Mouse (Mus musculus): ENCODE measurements around the gene Fgfr2. TPM values are rescaled to one million over a fixed set of nuclear protein-coding genes. Genes with fewer than 3 reads are reported as not detected.

The Fgfr2 gene
- polyA plus RNA-seq, 1 experiment = 59.9 TPM

- peak; percentile 9; the same call in 1 of the 2 replicates for TF ChIP-seq CTCF (IDR thresholded peaks at IDR 0.05; ENCODE audit: borderline replicate concordance, insufficient read depth, low read length)
- TF ChIP-seq POLR2A (IDR thresholded peaks at IDR 0.05; ENCODE audit: low read depth, low read length) = no peak
Observed at GRCm38 (mm10) chr7:132596557-132597250, 526.4 kb downstream of the Fgfr2 start.

GRCm38 (mm10) chr7:132595787-132596186, 527.4 kb downstream of the Fgfr2 start:
- H3K27ac ChIP-seq (ENCODE audit: insufficient read depth, low read length) = no peak overlapping the region
- no peak overlapping the region for H3K4me3 ChIP-seq (ENCODE audit: insufficient read depth, low read length)
- H3K4me1 ChIP-seq (ENCODE audit: control insufficient read depth, insufficient read depth, low read length) = no peaks in the 10 kb centered on the region
- no peak for TF ChIP-seq CTCF (IDR thresholded peaks at IDR 0.05; ENCODE audit: borderline replicate concordance, insufficient read depth, low read length)
- no peak for TF ChIP-seq POLR2A (IDR thresholded peaks at IDR 0.05; ENCODE audit: low read depth, low read length)

More at GRCm38 (mm10) chr7:132596557-132597250, 526.4 kb downstream of the Fgfr2 start:
- Histone ChIP-seq H3K27ac (ENCODE audit: insufficient read depth, low read length) (no peak overlapping the region), H3K4me1 (ENCODE audit: control insufficient read depth, insufficient read depth, low read length) (no peaks in the 10 kb centered on the region), H3K4me3 (ENCODE audit: insufficient read depth, low read length) (no peak overlapping the region)

- Histone ChIP-seq H3K4me1 (ENCODE audit: control insufficient read depth, insufficient read depth, low read length) (no peaks in the 10 kb centered on the region), H3K27ac (ENCODE audit: insufficient read depth, low read length) (no peak overlapping the region), H3K4me3 (ENCODE audit: insufficient read depth, low read length) (no peak overlapping the region)
- TF ChIP-seq CTCF (IDR thresholded peaks at IDR 0.05; ENCODE audit: borderline replicate concordance, insufficient read depth, low read length) (no peak), POLR2A (IDR thresholded peaks at IDR 0.05; ENCODE audit: low read depth, low read length) (no peak)
Observed at GRCm38 (mm10) chr7:132594325-132594724, 528.8 kb downstream of the Fgfr2 start.

DNA sequence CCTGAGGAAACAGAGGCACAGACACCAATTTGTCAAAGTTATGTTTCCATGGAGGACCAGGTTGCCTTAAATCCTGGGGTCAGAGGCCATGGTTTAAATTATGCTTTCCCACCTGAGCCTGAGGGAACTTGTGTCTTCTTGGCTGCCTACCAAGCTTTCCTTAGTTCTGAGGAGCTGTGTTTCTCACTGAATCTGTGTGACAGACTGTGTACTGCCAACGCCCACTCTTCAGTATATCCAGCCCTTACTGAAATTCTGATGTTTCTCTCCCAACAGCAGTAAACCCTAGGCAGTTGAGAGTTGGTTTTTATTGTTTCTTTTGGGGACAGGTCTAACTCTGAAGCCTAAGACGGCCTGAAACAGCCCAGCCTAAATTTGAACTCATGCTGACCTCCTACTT, 529.4 kb downstream of the Fgfr2 start:
- TF ChIP-seq CTCF (IDR thresholded peaks at IDR 0.05; ENCODE audit: borderline replicate concordance, insufficient read depth, low read length) (no peak), POLR2A (IDR thresholded peaks at IDR 0.05; ENCODE audit: low read depth, low read length) (no peak)
- no peaks in the 10 kb centered on the region for H3K4me1 ChIP-seq (ENCODE audit: control insufficient read depth, insufficient read depth, low read length)
- H3K4me3 ChIP-seq (ENCODE audit: insufficient read depth, low read length) = no peak overlapping the region
- no peak overlapping the region for H3K27ac ChIP-seq (ENCODE audit: insufficient read depth, low read length)

- Histone ChIP-seq H3K4me3 (ENCODE audit: insufficient read depth, low read length) (no peak overlapping the region), H3K4me1 (ENCODE audit: control insufficient read depth, insufficient read depth, low read length) (no peaks in the 10 kb centered on the region), H3K27ac (ENCODE audit: insufficient read depth, low read length) (no peak overlapping the region)
- TF ChIP-seq CTCF (IDR thresholded peaks at IDR 0.05; ENCODE audit: borderline replicate concordance, insufficient read depth, low read length) = no peak
- no peak for TF ChIP-seq POLR2A (IDR thresholded peaks at IDR 0.05; ENCODE audit: low read depth, low read length)
Observed at GRCm38 (mm10) chr7:132589610-132590009, 533.5 kb downstream of the Fgfr2 start.

DNA sequence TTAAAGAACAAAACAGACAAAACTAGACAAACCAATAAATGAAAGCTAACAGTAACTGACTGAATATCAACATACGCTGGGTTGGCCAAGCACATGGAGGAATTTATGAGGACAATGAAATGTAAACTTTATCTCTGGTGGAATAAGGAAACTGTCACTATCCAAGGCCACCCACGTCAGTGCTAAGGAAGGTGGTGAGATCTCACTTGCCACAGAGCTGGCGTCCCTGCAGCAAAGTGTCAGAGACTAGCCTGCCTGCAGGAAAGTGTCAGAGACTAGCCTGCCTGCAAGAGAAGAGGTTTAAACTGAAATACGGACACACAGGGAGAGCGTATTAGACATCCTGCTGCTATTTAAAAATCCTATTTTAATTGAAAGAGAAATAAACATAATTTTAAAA, 536.0 kb downstream of the Fgfr2 start:
- Histone ChIP-seq H3K27ac (ENCODE audit: insufficient read depth, low read length) (no peak overlapping the region), H3K4me1 (ENCODE audit: control insufficient read depth, insufficient read depth, low read length) (no peaks in the 10 kb centered on the region), H3K4me3 (ENCODE audit: insufficient read depth, low read length) (no peak overlapping the region)
- TF ChIP-seq CTCF (IDR thresholded peaks at IDR 0.05; ENCODE audit: borderline replicate concordance, insufficient read depth, low read length) = no peak
- no peak for TF ChIP-seq POLR2A (IDR thresholded peaks at IDR 0.05; ENCODE audit: low read depth, low read length)

DNA sequence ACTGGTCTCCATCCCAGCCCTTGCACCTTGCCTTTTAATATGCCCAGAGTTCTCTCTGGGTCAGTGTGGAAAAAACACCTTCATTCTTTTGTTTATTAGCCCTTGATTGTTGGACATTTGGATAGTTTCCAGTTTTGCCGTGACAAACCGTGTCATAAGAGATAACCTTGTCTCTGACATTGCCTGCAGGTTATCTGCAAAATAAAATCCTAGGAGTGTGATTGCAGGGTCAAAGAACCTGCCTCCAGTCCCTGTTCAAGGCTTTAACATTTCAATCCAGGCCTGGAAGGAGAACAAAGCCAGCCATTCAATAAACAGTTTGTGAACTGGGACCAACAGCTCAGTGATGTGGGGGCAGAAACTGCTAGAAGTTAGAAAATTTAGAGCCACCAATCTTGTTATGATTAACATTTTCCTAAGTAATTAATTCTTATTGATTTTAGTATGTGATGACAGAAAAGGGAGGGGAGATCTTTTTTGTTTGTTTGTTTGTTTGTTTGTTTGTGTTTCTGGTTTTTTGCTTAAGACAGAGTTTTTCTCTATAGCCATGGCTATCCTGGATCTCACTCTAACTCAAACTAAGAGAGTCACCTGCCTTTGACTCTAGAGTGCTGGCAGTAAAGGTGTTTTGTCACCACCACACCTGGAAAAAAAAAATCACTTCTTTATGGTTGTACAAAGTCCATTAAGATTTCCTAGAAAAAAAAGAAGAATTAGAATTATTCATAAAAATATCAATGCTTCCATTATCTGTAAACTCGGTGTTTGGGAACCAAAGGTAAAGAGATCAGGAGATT, 537.3 kb downstream of the Fgfr2 start:
- H3K4me1 ChIP-seq (ENCODE audit: control insufficient read depth, insufficient read depth, low read length) = no peaks in the 10 kb centered on the region
- no peak overlapping the region for H3K4me3 ChIP-seq (ENCODE audit: insufficient read depth, low read length)
- H3K27ac ChIP-seq (ENCODE audit: insufficient read depth, low read length) = no peak overlapping the region
- no peak for TF ChIP-seq CTCF (IDR thresholded peaks at IDR 0.05; ENCODE audit: borderline replicate concordance, insufficient read depth, low read length)
- no peak for TF ChIP-seq POLR2A (IDR thresholded peaks at IDR 0.05; ENCODE audit: low read depth, low read length)

- no peak overlapping the region for H3K27ac ChIP-seq (ENCODE audit: insufficient read depth, low read length)
- TF ChIP-seq POLR2A (IDR thresholded peaks at IDR 0.05; ENCODE audit: low read depth, low read length) = no peak
- TF ChIP-seq CTCF (IDR thresholded peaks at IDR 0.05; ENCODE audit: borderline replicate concordance, insufficient read depth, low read length) = no peak
- H3K4me3 ChIP-seq (ENCODE audit: insufficient read depth, low read length) = no peak overlapping the region
- H3K4me1 ChIP-seq (ENCODE audit: control insufficient read depth, insufficient read depth, low read length) = no peaks in the 10 kb centered on the region
Observed at GRCm38 (mm10) chr7:132581441-132581840, 541.7 kb downstream of the Fgfr2 start.

GRCm38 (mm10) chr7:132580511-132580910, 542.6 kb downstream of the Fgfr2 start:
- no peak overlapping the region for H3K4me3 ChIP-seq (ENCODE audit: insufficient read depth, low read length)
- H3K4me1 ChIP-seq (ENCODE audit: control insufficient read depth, insufficient read depth, low read length) = no peaks in the 10 kb centered on the region
- no peak for TF ChIP-seq CTCF (IDR thresholded peaks at IDR 0.05; ENCODE audit: borderline replicate concordance, insufficient read depth, low read length)

DNA sequence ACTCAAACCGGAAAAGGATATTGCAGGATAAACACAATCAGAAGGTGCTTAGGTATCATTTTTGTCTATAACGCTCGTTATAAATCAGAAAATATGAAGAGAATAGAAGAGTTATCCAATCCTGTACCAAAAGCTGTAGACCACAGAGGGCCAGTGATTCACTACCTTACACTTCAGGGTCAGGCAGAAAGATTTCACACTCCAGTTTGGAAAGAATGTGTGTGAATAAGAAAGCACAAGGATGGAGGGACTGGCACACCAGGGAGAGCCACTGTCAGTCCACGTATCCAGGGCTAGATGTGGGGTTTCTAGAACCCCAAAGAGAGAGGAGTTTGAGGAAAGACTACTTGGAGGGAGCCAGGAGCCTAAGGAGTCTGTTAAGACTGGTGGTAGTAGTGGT, 546.3 kb downstream of the Fgfr2 start:
- no peak overlapping the region for H3K4me3 ChIP-seq (ENCODE audit: insufficient read depth, low read length)
- H3K27ac ChIP-seq (ENCODE audit: insufficient read depth, low read length) = no peak overlapping the region
- no peak for TF ChIP-seq POLR2A (IDR thresholded peaks at IDR 0.05; ENCODE audit: low read depth, low read length)
- no peak for TF ChIP-seq CTCF (IDR thresholded peaks at IDR 0.05; ENCODE audit: borderline replicate concordance, insufficient read depth, low read length)

More at GRCm38 (mm10) chr7:132580511-132580910, 542.6 kb downstream of the Fgfr2 start:
- no peak overlapping the region for H3K27ac ChIP-seq (ENCODE audit: insufficient read depth, low read length)

More for the DNA sequence above, 546.3 kb downstream of the Fgfr2 start:
- H3K4me1 ChIP-seq (ENCODE audit: control insufficient read depth, insufficient read depth, low read length) = peaks cover 2% of the 10 kb centered on the region; the same call in 1 of the 2 replicates
